ENCODE assay signal across 10 mouse cellular contexts in genomic region chr3:119256516-119256915, GRCm38 (mm10).
DNase-seq lines count a peak whose midpoint lies in the region; ATAC-seq lines count a peak whose summit lies in the region.
"Had no signal": no experiment of that assay in that cellular context is flagged by ENCODE, and none has a peak within 500 bp of the region (broad histone marks: within the 10 kb centered on the region; RNA-seq: fewer than 3 reads in every experiment).

No protein-coding gene starts in this region.

- H3K4me3 ChIP-seq in hindbrain, embryonic 10.5 days = no peak overlapping the region
- H3K4me3 ChIP-seq in hindbrain, embryonic 16.5 days (ENCODE audit: low read length) = no peak overlapping the region

- no peaks in the 10 kb centered on the region for H3K36me3 ChIP-seq in hindbrain, embryonic 10.5 days
- H3K36me3 ChIP-seq in hindbrain, embryonic 16.5 days (ENCODE audit: control insufficient read depth, insufficient read depth, low read length) = no peaks in the 10 kb centered on the region

- H3K4me1 ChIP-seq in hindbrain, embryonic 10.5 days (replicated peaks) = no peaks in the 10 kb centered on the region
- no peaks in the 10 kb centered on the region for H3K4me1 ChIP-seq in hindbrain, embryonic 16.5 days (ENCODE audit: control insufficient read depth, insufficient read depth, low read depth, low read length)

- H3K9ac ChIP-seq in hindbrain, embryonic 16.5 days (ENCODE audit: low read depth, low read length) = no peak overlapping the region
- H3K9ac ChIP-seq: liver, embryonic 14.5 days had no signal

- no peak overlapping the region for H3K27ac ChIP-seq in hindbrain, embryonic 10.5 days
- H3K27ac ChIP-seq in hindbrain, embryonic 16.5 days (ENCODE audit: low read depth, low read length) = no peak overlapping the region
- H3K27ac ChIP-seq: liver, embryonic 14.5 days had no signal

- DNase-seq in hindbrain, embryonic 10.5 days (ENCODE audit: low spot score) = peak; percentile 6
- peak; percentile 11 for DNase-seq in right cerebral cortex, adult 18-20 months
- DNase-seq in right cerebral cortex, postnatal 25 days = no peak
- DNase-seq in layer of hippocampus, adult 9-11 months = peak; percentile 28
- DNase-seq in testis, postnatal 10 days (ENCODE audit: low spot score) = peak; percentile 56
- no peak for DNase-seq in gastrocnemius, postnatal 36 days
- no peak for DNase-seq in urinary bladder, postnatal 14 days (ENCODE audit: low spot score)
- DNase-seq: heart, postnatal 36 days had no signal

- WGBS in hindbrain, embryonic 10.5 days = 49% methylated on average over 5 of the region's 5 CpGs
- WGBS in hindbrain, embryonic 16.5 days = 35% methylated on average over 5 of the region's 5 CpGs

- no peak overlapping the region for H3K4me2 ChIP-seq in hindbrain, embryonic 16.5 days (ENCODE audit: low read length)

- no peaks in the 10 kb centered on the region for H3K27me3 ChIP-seq in hindbrain, embryonic 10.5 days (ENCODE audit: insufficient read depth, poor library complexity, severe bottlenecking)
- no peaks in the 10 kb centered on the region for H3K27me3 ChIP-seq in hindbrain, embryonic 16.5 days (replicated peaks; ENCODE audit: control insufficient read depth, insufficient read depth, low read length)

- ATAC-seq in hindbrain, embryonic 16.5 days = no peak

- H3K9me3 ChIP-seq in hindbrain, embryonic 10.5 days = no peaks in the 10 kb centered on the region
- no peaks in the 10 kb centered on the region for H3K9me3 ChIP-seq in hindbrain, embryonic 16.5 days (ENCODE audit: control insufficient read depth, low read length)

- intact Hi-C loops in gastrocnemius, postnatal 36 days (cut with DNase I) = no loop called here

Comparison
In these comparisons a context has a peak if more than half of its experiments do, and no peak if none do; other contexts are left out.
1. DNase-seq: peak in hindbrain, embryonic 10.5 days (single experiment), right cerebral cortex, adult 18-20 months (single experiment), layer of hippocampus, adult 9-11 months (single experiment) and testis, postnatal 10 days (single experiment); none in right cerebral cortex, postnatal 25 days (single experiment), gastrocnemius, postnatal 36 days (0 of 2) and urinary bladder, postnatal 14 days (single experiment).